In the genomic region with DNA sequence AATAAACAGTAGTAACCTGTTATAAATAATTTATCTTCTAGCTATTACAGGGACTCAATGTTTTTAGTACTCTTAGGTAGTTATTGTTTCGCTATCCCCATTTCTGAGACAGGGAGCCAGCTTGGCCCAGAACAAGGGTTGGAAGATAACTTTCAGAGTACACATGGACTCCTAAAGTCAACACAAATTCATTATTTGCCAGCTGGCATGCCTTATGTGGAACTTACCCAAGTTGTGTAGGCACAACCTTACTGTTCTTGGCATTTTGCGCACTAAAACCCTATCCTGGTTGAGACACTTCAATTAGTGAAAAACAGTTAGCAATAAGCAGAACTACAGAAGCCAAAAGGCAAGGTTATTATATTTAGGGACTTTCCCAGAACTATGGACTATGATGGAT, we compare ENCODE assay signal across 25 mouse cellular contexts.
"Had no signal": no experiment of that assay in that cellular context is flagged by ENCODE, and none has a peak within 500 bp of the region (broad histone marks: within the 10 kb centered on the region; RNA-seq: fewer than 3 reads in every experiment).

No protein-coding gene starts in this region.

- H3K9ac ChIP-seq: intestine, embryonic 15.5 days; kidney, embryonic 15.5 days; limb, embryonic 13.5 days; liver, embryonic 14.5 days; liver, postnatal 0 days; lung, embryonic 14.5 days; midbrain, embryonic 13.5 days; neural tube, embryonic 13.5 days had no signal

- H3K4me2 ChIP-seq: intestine, embryonic 15.5 days; kidney, embryonic 15.5 days; limb, embryonic 13.5 days; liver, embryonic 11.5 days; lung, embryonic 14.5 days; midbrain, embryonic 13.5 days; neural tube, embryonic 13.5 days had no signal

- ATAC-seq: intestine, embryonic 15.5 days; liver, postnatal 0 days; lung, postnatal 0 days; midbrain, embryonic 13.5 days; midbrain, embryonic 16.5 days had no signal

- H3K36me3 ChIP-seq: intestine, embryonic 15.5 days; kidney, embryonic 15.5 days; limb, embryonic 10.5 days; limb, embryonic 13.5 days; midbrain, embryonic 10.5 days; midbrain, embryonic 13.5 days; neural tube, embryonic 13.5 days had no signal

- H3K27ac ChIP-seq: intestine, embryonic 15.5 days; kidney, embryonic 15.5 days; limb, embryonic 10.5 days; limb, embryonic 13.5 days; liver, embryonic 14.5 days; midbrain, embryonic 10.5 days; midbrain, embryonic 13.5 days; neural tube, embryonic 13.5 days; stomach, postnatal 0 days had no signal

- H3K27me3 ChIP-seq: intestine, embryonic 15.5 days; kidney, embryonic 15.5 days; limb, embryonic 13.5 days; megakaryocyte, embryonic 14.5 days; midbrain, embryonic 13.5 days; neural tube, embryonic 13.5 days had no signal

- H3K9me3 ChIP-seq: intestine, embryonic 15.5 days; kidney, embryonic 15.5 days; limb, embryonic 10.5 days; limb, embryonic 13.5 days; megakaryocyte, embryonic 14.5 days; midbrain, embryonic 10.5 days; midbrain, embryonic 13.5 days; neural tube, embryonic 13.5 days had no signal

- H3K4me1 ChIP-seq: intestine, embryonic 15.5 days; kidney, embryonic 15.5 days; limb, embryonic 10.5 days; limb, embryonic 13.5 days; megakaryocyte, embryonic 14.5 days; midbrain, embryonic 10.5 days; midbrain, embryonic 13.5 days; neural tube, embryonic 13.5 days had no signal

- DNase-seq: kidney, adult 11 months; kidney, adult 8-10 months; kidney, postnatal 10 days; kidney, postnatal 36 days; liver, postnatal 0 days; lung, embryonic 14.5 days; lung, postnatal 36 days; retina, postnatal 1 day; thymus, adult 2 months; thymus, postnatal 14 days; thymus, postnatal 4 days had no signal

- H3K4me3 ChIP-seq: intestine, embryonic 15.5 days; kidney, embryonic 15.5 days; limb, embryonic 10.5 days; limb, embryonic 13.5 days; megakaryocyte, embryonic 14.5 days; midbrain, embryonic 10.5 days; midbrain, embryonic 13.5 days; myocyte; neural tube, embryonic 13.5 days had no signal
